Mouse (Mus musculus): Measurements from ENCODE around the gene Clta. TPM values are rescaled to one million over a fixed set of nuclear protein-coding genes. Genes with fewer than 3 reads are reported as not detected.

Clta gene
- polyA plus RNA-seq, 1 experiment from 2014 or later: 194 TPM

DNA sequence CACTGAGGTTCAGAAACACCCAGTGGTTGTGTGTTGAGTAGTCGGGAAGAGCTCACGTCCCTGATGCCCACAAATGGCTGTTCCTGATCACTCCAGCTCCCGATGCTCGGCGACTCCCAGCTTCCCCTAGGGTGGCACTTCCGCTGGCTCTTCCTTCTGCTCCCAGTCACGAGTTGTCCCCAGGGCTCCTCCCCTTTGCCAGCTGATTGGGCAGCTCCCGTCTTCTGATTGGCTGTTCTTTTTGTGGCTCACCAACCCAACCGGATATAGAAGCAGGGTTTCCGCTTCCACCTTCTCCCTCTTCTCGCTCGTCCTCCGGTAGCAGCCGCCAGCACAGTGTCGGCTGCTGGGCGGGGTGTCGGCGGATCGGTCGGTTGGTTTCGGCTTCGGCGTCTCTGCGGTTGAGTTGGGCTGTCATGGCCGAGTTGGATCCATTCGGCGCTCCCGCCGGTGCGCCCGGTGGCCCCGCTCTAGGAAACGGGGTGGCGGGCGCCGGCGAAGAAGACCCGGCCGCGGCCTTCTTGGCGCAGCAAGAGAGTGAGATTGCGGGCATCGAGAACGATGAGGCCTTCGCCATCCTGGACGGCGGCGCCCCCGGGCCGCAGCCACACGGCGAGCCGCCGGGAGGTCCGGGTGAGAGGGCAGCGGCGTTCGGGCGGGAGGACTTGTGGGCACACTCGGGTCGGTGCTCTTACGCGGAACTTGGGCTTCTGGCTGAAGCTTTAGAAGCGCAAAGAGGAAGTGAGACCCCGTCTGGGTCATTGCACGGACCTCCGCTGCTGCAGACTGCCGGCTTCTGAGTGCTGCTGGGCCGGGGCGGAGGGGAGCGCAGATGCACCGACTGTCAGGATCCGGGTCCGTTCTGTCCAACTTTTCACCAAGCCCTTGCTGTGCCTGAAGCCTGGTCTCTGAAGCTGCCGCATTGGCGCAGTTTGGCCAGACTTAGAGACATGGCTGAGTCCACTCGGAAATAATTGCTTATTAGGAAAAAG lies 8.4 kb downstream of the Clta start:
- Histone ChIP-seq H3K27me3 (ENCODE audit: control insufficient read depth, insufficient read depth, low read length) (no peaks in the 10 kb centered on the region), H3K4me2 (replicated peaks; ENCODE audit: low read depth) (peak overlapping the region; percentile 90), H3K27ac (replicated peaks) (peak overlapping the region; percentile 91), H3K9me3 (ENCODE audit: control insufficient read depth, low read length) (no peaks in the 10 kb centered on the region), H3K36me3 (ENCODE audit: control insufficient read depth, insufficient read depth, low read length) (no peaks in the 10 kb centered on the region), H3K9ac (ENCODE audit: low read length) (peak overlapping the region; percentile 97), H3K4me3 (ENCODE audit: low read depth, low read length) (peak overlapping the region; percentile 99), H3K4me1 (replicated peaks; ENCODE audit: control insufficient read depth, insufficient read depth) (peaks cover 7% of the 10 kb centered on the region)
- under 1% methylated on average over 77 of the region's 77 CpGs for WGBS
- TF ChIP-seq CTCF (IDR thresholded peaks at IDR 0.05; ENCODE audit: low read depth): peak; percentile 20; the same call in 1 of the 2 replicates
- TF ChIP-seq EP300 (optimal IDR thresholded peaks at IDR 0.05): no peak
- ATAC-seq (ENCODE audit: low FRiP score, low TSS enrichment): peak; percentile 98
- peak; percentile 95 for DNase-seq (ENCODE audit: low spot score)

DNA sequence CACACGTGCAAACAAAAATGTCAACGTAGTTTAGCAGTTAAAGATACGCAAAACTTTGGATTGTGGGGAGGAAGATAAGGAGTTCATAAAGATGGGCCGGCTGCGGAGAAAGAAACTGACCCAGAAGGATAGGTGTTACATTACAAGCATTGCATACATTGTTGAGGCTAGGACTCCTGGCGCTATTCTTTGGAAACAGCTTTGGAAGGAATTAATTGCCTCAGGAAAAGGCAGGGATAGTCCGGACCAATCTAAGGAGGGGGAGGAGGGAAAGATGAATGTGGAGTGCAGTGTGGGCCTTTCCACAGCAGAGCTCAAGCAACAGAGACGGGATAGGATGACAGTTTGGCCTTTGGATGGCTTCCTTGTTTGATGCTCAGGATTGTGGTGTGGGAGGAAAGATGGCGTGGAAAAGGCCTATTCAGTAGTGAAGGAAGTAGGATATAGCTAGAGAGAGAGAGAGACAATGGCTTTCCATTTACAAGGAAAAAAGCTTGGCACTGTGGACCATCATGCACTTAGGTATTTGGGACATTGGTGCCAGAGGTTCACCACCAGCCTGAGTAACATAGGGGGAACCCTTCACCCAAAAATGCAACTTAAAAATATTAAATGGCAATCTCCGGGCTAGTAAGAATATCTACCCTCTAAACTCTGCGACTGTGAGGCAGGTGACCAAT lies 9.3 kb downstream of the Clta start:
- Histone ChIP-seq H3K4me3 (ENCODE audit: low read depth, low read length) (peak overlapping the region; percentile 99), H3K9ac (ENCODE audit: low read length) (peak overlapping the region; percentile 97), H3K4me2 (replicated peaks; ENCODE audit: low read depth) (peak overlapping the region; percentile 90), H3K27ac (replicated peaks) (peak overlapping the region; percentile 91; the same call in 1 of the 2 replicates), H3K4me1 (replicated peaks; ENCODE audit: control insufficient read depth, insufficient read depth) (peaks cover 7% of the 10 kb centered on the region), H3K27me3 (ENCODE audit: control insufficient read depth, insufficient read depth, low read length) (no peaks in the 10 kb centered on the region), H3K36me3 (ENCODE audit: control insufficient read depth, insufficient read depth, low read length) (no peaks in the 10 kb centered on the region; the same call in 1 of the 2 replicates), H3K9me3 (ENCODE audit: control insufficient read depth, low read length) (no peaks in the 10 kb centered on the region)
- WGBS: 18% methylated on average over 11 of the region's 11 CpGs
- no peak for ATAC-seq (ENCODE audit: low FRiP score, low TSS enrichment)
- TF ChIP-seq EP300 (optimal IDR thresholded peaks at IDR 0.05) (no peak), CTCF (IDR thresholded peaks at IDR 0.05; ENCODE audit: low read depth) (no peak)
- no peak for DNase-seq (ENCODE audit: low spot score)

DNA sequence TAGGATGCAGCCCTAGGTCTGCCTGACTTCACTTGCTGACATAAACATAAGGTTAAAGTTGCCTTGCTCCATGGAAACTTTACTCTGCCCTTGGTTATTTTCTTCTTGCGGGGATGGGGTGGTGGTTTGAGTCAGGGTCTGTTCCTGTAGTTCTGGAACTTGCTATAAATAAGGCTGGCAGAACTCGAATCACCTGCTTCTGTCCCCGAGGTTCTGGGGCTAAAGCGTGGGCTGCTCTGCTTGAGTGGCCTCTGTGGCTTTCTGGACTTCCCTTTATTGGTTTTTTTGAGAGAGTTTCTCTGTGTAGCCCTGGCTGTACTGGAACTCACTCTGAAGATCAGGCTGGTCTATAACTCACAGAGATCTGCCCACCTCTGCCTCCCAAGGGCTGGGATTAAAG lies 11.8 kb downstream of the Clta start:
- no peak for TF ChIP-seq CTCF (IDR thresholded peaks at IDR 0.05; ENCODE audit: low read depth)
- no peak for TF ChIP-seq EP300 (optimal IDR thresholded peaks at IDR 0.05)
- WGBS: 92% methylated on average over 4 of the region's 4 CpGs
- DNase-seq (ENCODE audit: low spot score): no peak
- Histone ChIP-seq H3K9me3 (ENCODE audit: control insufficient read depth, low read length) (no peaks in the 10 kb centered on the region), H3K4me1 (replicated peaks; ENCODE audit: control insufficient read depth, insufficient read depth) (peaks cover 7% of the 10 kb centered on the region), H3K9ac (ENCODE audit: low read length) (no peak overlapping the region), H3K27ac (replicated peaks) (no peak overlapping the region), H3K4me3 (ENCODE audit: low read depth, low read length) (no peak overlapping the region), H3K4me2 (replicated peaks; ENCODE audit: low read depth) (no peak overlapping the region), H3K36me3 (ENCODE audit: control insufficient read depth, insufficient read depth, low read length) (peaks cover 3% of the 10 kb centered on the region; the same call in 1 of the 2 replicates), H3K27me3 (ENCODE audit: control insufficient read depth, insufficient read depth, low read length) (no peaks in the 10 kb centered on the region)
- ATAC-seq (ENCODE audit: low FRiP score, low TSS enrichment): no peak

DNA sequence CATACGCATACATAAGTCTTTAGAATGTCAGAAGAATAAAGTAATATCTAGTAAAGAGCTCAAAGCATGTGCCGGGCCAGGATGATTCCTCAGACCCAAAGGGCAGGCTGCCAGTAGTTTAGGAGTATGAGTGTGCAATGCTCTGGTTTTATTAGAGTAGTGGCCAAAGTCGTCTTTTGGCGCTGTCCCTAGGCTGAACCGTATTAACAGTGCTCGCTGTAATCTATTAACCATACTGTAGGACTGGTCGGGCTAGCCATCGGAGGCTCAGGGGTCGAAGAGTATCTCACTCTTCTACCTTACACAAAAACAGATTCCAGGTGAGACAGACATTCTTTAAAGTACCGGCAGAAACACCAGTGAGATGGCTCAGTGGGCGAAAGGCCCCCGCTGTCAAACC lies 12.5 kb downstream of the Clta start:
- WGBS: 79% methylated on average over 12 of the region's 12 CpGs
- no peak for DNase-seq (ENCODE audit: low spot score)
- TF ChIP-seq EP300 (optimal IDR thresholded peaks at IDR 0.05) (no peak), CTCF (IDR thresholded peaks at IDR 0.05; ENCODE audit: low read depth) (no peak)

DNA sequence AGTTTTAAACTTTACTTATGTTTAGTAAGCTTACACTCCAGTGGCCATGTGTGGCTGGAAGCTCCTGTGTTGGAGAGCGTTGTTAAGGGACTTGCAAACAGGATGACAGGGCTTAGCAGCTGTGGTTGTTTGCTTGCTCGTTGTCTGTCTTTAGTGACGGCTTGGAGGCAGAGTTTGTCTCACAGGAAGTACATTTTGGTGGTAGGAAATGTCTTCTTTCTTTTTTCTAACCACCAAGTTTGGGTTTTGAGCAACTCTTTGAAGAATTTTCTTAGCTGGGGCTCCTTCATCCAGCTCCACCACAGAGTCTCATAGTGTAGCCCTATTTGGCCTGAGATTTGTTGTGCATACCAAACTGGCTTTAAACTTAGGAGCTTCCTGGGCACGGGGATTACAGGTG lies 18.1 kb downstream of the Clta start:
- Histone ChIP-seq H3K36me3 (ENCODE audit: control insufficient read depth, insufficient read depth, low read length) (peaks cover 23% of the 10 kb centered on the region), H3K9ac (ENCODE audit: low read length) (no peak overlapping the region), H3K27me3 (ENCODE audit: control insufficient read depth, insufficient read depth, low read length) (no peaks in the 10 kb centered on the region), H3K27ac (replicated peaks) (no peak overlapping the region), H3K9me3 (ENCODE audit: control insufficient read depth, low read length) (no peaks in the 10 kb centered on the region), H3K4me2 (replicated peaks; ENCODE audit: low read depth) (no peak overlapping the region), H3K4me3 (ENCODE audit: low read depth, low read length) (no peak overlapping the region), H3K4me1 (replicated peaks; ENCODE audit: control insufficient read depth, insufficient read depth) (no peaks in the 10 kb centered on the region)
- WGBS: 75% methylated on average over 4 of the region's 4 CpGs
- TF ChIP-seq EP300 (optimal IDR thresholded peaks at IDR 0.05) (no peak), CTCF (IDR thresholded peaks at IDR 0.05; ENCODE audit: low read depth) (no peak)
- ATAC-seq (ENCODE audit: low FRiP score, low TSS enrichment) (no peak), DNase-seq (ENCODE audit: low spot score) (no peak)

More for the DNA sequence above, 12.5 kb downstream of the Clta start:
- H3K9ac ChIP-seq (ENCODE audit: low read length): no peak overlapping the region
- peaks cover 7% of the 10 kb centered on the region for H3K4me1 ChIP-seq (replicated peaks; ENCODE audit: control insufficient read depth, insufficient read depth)
- H3K27ac ChIP-seq (replicated peaks): no peak overlapping the region
- no peak overlapping the region for H3K4me2 ChIP-seq (replicated peaks; ENCODE audit: low read depth)
- H3K36me3 ChIP-seq (ENCODE audit: control insufficient read depth, insufficient read depth, low read length): peaks cover 3% of the 10 kb centered on the region
- H3K27me3 ChIP-seq (ENCODE audit: control insufficient read depth, insufficient read depth, low read length): no peaks in the 10 kb centered on the region
- H3K4me3 ChIP-seq (ENCODE audit: low read depth, low read length): no peak overlapping the region
- no peaks in the 10 kb centered on the region for H3K9me3 ChIP-seq (ENCODE audit: control insufficient read depth, low read length)
- no peak for ATAC-seq (ENCODE audit: low FRiP score, low TSS enrichment)
